Mouse (Mus musculus): ENCODE data around the gene Gm3045. TPM values are rescaled to one million over a fixed set of nuclear protein-coding genes. Genes with fewer than 3 reads are reported as not detected.

Gene Gm3045
- not detected for total RNA-seq (2021)
- long read RNA-seq, experiment 1: 0 reads
- long read RNA-seq, experiment 2: 0 reads

DNA sequence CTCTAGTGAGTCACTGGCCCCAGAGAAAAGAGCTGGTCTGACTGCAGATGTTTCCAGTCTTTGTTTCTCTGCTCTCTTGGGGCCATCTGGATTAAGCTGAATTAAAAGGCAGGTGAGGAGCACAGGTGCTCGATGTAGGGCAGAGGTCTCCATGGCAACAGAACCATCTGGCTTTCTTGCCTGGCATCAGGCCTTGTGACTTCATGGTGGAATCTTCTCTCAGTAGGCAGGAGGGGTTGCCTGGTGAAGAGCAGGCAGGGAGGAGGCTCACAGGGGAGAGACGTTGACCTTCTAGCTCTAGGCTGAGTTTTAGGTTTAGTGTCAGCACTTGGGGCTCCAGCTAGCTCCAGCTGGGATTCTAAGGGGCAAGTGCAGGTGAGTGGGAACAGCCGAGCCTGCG lies at the start of gene Gm3045:
Gene Gm3045, plus strand, starts transcription at position 230 of the 400 bp plus-strand sequence.
- DNase-seq (ENCODE audit: low spot score in 2 of 2): no peak

- DNase-seq (ENCODE audit: low spot score in 2 of 2): no peak
Measured at GRCm38 (mm10) chr13:56380855-56381685, 45.3 kb upstream of the Gm3045 start.

DNA sequence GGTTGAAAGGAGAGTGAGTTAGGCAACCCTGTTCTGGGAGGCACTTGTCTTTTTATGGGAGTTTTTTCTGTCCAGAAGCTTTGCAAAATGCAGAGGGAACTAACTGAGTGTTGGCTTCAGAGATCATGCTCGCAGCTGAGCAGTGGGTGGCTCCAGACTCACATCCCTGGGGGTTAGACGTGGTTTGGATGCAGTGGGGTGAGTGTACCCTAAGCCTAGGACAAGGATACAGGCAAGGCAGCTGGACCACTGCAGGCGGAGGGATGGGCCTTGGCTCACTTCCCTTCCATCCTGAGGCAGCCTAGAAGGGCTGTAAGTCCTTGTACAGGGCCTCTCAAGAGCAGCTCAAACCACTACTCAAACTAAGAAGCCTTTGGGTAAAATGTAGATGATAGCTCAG lies 43.0 kb upstream of the Gm3045 start:
- no peak for DNase-seq (ENCODE audit: low spot score in 2 of 2)

- DNase-seq (ENCODE audit: low spot score in 2 of 2): no peak
Measured at GRCm38 (mm10) chr13:56386411-56386810, 40.0 kb upstream of the Gm3045 start.

GRCm38 (mm10) chr13:56387374-56387773 lies 39.0 kb upstream of the Gm3045 start:
- DNase-seq (ENCODE audit: low spot score in 2 of 2): no peak

DNA sequence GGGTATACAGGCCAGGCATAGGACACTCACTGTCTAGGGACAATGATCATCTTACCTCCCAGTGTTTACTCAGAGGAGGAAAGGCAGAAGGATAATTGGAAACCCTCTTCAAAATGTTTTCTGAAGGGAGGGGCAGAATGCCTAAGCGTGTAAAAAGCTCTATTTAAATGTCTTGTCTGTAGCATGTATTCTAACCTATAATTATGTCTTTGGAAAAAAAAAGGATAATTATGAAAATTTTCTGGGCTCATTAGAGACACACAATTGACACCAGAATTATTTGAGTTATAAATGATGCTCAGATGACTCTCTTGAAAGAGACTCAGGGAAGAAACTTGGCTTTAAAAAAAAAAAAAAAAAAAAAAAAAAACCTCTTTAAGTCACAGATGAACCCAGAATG lies 38.4 kb upstream of the Gm3045 start:
- no peak for DNase-seq (ENCODE audit: low spot score in 2 of 2)

GRCm38 (mm10) chr13:56397572-56397971 lies 28.8 kb upstream of the Gm3045 start:
- DNase-seq (ENCODE audit: low spot score in 2 of 2): no peak

DNA sequence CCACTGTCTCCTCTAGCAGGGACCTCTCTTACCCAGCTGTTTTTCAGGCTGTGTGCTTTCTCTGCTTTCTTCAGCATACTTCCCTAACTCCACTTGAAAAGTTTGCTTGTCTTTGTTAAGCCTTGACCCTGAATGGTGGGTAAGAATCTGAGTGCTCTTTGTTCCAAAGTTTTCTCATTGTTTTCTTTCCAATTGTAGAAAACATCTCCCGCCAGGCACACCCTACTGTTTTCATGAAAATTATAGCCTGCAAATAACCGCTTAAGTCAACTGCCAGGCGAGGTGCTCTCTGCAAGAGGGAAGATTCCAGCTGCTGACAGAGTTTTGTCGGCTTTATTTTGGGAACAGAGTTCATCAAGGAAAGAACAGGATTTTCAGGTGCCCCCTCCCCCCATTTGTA lies 25.2 kb upstream of the Gm3045 start:
- no peak for DNase-seq (ENCODE audit: low spot score in 2 of 2)

DNA sequence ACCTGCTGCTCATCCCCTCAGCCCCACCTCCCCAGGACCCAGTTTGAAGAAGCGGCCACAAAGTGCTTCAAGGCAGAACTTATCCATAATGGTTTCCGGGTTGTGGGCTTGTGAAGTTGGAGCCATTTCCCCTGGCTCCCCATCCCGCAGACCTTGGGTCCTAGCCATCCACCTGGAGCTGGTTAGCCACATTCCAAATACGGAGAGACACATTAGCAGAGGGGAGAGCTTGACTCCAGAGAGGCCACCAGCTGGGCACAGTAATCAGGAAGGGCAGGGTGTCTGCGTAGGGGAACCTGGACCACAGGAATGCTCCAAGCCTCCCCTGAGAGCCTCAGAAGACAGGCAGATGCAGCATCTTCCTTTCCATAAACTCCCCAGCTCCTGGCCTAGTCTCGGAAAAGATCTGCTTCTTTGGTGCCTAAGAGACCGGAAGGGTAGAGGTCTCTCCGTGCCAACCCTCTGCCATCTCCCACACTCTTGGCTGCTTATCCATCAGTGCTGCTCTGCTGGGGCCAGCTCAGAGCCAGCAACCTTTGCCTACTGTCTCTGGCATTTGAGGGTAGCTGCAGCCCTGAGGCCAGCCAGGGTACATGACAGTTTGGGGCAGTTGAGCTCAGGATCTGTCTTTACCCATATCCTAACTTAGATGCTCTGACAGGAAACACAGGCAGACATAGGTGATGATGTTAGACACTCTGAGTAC lies 22.9 kb upstream of the Gm3045 start:
- DNase-seq (ENCODE audit: low spot score in 2 of 2): no peak

GRCm38 (mm10) chr13:56404511-56405140 lies 21.8 kb upstream of the Gm3045 start:
- DNase-seq (ENCODE audit: low spot score in 2 of 2): no peak

- DNase-seq (ENCODE audit: low spot score in 2 of 2): no peak
Measured at GRCm38 (mm10) chr13:56412286-56412873, 14.0 kb upstream of the Gm3045 start.

- DNase-seq (ENCODE audit: low spot score in 2 of 2): no peak
Measured at GRCm38 (mm10) chr13:56418685-56419483, 7.5 kb upstream of the Gm3045 start.

DNA sequence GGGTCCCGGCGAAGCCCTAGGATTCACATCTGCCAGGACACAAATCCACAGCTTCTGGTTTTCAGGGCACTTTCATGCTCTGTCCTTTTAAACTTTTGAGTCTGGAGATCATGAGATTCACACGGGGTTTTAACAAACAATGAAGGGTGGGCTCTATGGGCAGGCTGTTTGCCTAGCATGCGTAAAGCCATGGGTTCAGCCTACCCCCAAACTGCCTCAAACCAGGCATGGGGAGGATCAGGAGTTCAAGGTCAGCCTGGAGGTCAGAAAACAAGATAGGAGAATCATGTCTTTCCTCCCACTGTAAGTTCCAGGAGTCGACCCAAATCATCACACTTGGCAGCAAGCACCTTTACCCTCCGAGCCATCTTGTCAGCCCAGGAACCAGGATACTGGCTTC lies 6.9 kb upstream of the Gm3045 start:
- DNase-seq (ENCODE audit: low spot score in 2 of 2): no peak

DNA sequence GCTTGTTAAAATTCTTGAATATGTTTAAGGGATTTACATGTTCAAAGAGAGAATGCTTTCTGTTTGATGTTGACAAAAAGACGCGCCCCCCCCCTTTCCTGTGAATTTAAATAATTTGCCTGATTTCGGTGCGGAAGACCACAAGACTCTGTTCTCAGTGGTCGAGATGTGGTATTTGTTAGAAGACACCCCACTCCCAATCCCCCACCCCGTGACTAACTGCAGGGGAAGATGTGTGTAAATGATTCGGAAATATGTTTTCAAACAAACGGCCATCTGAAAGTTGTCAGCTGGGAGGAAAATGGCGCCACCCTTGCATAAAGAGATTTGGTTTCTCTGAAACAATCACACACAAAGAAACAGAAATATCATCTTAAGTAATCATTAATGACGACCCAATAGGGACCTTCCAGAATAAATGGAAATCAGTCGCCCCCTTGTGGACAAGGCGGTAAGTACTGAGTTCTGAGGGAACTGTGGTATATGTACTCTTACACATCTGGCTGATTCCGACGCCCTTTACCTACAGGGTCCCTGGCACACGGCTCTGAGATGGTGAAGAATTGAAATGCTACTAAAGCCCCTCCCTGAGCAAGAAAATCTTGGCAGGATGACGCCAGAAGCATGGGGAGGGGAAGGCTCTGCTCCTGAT lies 4.2 kb upstream of the Gm3045 start:
- DNase-seq (ENCODE audit: low spot score in 2 of 2): peak; percentile 64 to 67

- DNase-seq (ENCODE audit: low spot score in 2 of 2): no peak
Measured at GRCm38 (mm10) chr13:56425931-56426330, 463 bp upstream of the Gm3045 start.

DNA sequence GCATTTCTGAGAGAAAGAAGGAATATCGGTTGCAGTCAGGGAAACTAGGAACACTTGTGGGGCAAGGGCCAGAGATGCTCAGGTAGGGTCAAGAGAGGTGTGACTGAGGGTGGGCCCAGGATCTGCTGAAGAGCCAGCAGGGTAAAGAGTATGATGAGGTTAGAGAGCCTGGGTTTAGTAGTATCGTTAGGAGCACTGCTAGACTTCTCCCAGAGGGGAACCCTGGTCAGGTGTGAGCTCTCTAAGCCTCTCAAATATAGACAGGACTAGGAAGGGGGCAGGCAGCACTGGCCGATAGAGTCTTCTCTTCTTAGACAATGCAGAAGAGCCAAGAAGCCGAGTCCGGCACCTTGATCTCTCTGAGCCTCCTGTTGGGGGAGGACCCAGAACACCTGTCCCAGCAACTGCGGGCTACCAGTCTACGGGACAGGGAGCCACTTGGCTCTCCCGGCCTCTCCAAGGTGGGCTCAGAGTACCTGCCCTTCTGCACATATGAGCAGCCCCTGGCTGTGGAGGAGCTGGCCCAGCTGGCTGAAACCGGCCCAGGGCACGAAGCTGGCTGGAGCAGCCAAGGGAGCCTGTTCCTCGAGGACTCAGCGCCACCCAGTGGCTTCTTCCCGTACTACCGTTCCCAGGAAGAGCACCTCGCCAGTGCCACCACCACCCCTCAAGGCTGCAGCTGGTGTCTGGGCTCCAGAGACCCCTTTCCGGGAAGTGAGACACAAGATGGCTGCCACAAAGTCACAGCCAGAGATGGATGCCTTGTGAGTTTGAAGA lies 2.5 kb downstream of the Gm3045 start:
- DNase-seq (ENCODE audit: low spot score in 2 of 2): peak; percentile 58 to 71

DNA sequence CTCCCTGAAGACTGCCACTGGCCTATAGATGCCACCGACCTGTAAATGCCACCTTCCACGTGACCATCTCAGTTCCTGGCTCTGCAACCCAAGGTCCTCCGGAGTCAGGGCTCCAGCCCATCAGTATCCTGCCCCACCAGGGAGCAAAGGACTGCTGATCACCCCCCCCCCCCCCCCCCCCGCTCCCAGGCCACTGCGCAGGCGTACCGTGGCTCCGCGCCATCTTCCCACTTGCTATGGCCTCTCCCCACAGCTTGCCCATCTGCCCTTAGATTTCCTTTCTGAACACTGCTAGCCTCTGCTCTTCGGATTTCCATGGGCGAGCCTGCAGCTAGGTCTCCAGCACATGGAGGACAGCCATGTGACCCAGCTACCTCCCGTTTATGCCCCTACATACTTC lies 6.1 kb downstream of the Gm3045 start:
- no peak for DNase-seq (ENCODE audit: low spot score in 2 of 2)

- DNase-seq (ENCODE audit: low spot score in 2 of 2): peak; percentile 46 to 48
Measured at GRCm38 (mm10) chr13:56433466-56433865, 7.1 kb downstream of the Gm3045 start.

DNA sequence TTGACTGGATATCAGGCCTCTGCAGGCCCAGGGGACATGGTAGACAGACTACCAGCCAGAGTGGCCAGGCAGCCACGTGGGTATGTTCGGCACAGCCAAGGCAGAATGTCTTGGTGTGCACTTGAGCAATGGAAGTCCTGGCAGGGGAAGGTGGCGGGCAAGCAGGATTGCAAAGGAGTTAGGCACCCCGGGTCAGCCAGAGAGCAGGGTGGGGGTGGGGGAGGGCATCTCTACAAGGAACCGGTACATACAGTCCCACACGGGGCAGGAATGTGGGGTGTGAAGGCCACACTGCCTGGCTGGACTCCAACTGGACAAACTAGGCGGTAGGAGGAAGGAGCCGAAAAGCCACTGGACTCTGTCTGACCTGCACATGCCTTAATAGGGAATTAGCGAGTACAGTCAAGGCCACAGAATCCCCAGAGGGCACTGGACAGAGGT lies 7.9 kb downstream of the Gm3045 start:
- DNase-seq (ENCODE audit: low spot score in 2 of 2): peak in 1 of 2 experiments; percentile 31

Data from adrenal gland, adult 18-20 months (tissue).